Mouse (Mus musculus) forelimb bud, embryonic 11.5 days (tissue): ENCODE measurements at regions not wholly inside any gene's neighbourhood (a gene's known extent, or its start where the extent isn't known, plus 50 kb on each side); places are given as distances from the start of the nearest gene placed in this dataset.

Source experiments
- DNase-seq: peaks from one replicate; pipeline ENCODE4 v3.0.0-alpha.2; 2012; ENCODE audit warnings: low read depth, low spot score

DNA sequence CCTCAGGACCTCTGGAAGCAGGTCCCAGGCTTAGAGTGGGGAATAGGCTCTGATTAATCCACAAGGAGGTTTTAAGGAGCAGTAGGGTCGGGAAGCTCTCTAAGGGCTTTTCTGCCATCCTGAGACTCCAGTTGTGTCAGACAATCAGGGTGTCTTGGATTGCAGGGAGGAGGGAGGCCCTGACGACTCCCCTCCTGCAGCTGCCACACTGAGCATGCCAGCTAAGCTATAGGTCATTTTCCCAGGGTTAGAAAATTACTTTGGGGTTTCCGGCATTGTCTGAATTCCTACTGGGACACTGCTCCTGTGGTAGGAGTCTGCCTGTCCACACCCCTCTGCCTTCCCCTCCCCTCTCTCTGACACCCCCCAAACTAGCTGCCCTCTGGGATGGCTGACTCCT is 120.8 kb downstream of the Pja1 start:
- DNase-seq: no peak

DNA sequence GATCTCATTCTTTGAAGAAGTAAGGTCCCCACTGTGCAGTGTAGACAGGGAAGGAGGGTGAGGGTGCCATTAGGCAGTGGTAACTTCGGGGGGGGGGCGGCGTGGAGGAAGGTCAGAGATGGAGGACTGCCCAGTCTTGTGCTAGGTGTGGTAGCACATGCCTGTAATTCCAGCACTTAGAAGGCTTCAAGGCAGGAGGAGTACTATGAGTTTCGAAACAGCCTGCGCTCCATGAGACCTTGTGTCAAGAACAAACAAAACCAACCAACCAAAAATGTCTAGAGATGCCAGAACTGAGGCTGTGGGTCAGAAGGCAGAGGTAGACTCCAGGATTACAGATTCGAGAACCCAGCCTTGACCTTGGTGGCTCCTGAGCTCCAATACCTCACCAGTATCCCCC is 130.8 kb downstream of the Pja1 start:
- no peak for DNase-seq

DNA sequence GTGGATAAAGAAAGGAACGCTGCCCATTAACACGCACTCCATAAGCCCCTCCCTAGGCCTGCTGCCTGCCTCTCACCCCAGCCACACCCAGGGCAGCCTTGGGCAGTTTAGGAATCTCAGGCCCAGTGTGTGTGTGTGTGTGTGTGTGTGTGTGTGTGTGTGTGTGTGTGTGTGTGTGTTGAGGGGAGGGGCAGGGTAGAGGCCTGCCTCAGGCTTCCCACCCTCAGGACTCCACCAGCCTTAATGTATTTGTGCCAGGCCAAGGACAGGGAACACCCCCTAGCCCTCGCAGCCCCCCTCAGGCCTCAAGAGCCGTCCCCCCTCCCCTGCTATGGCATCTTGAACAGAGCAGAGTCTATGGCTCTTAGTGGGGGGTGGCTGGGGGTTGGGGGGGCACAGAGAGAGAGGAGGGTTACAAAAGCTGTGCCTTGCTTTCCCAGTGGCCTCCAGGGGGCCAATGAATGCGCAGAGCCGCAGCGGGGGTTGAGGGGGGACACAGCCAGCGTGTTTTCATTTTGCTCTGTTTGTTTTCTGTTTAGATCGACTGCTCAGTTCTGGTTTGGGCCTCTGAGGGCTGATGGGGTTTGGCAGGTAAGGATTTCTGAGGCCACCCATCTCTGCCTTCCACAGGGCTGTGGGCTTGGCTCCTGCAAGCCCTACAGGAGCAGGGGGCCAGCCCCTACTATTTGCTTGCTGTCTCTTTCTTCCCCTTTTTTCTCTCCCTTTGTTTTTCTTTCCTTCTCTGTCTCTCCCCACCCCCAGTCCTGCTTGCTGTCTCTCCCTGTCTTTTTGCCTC is 131.8 kb downstream of the Pja1 start:
- DNase-seq: no peak

DNA sequence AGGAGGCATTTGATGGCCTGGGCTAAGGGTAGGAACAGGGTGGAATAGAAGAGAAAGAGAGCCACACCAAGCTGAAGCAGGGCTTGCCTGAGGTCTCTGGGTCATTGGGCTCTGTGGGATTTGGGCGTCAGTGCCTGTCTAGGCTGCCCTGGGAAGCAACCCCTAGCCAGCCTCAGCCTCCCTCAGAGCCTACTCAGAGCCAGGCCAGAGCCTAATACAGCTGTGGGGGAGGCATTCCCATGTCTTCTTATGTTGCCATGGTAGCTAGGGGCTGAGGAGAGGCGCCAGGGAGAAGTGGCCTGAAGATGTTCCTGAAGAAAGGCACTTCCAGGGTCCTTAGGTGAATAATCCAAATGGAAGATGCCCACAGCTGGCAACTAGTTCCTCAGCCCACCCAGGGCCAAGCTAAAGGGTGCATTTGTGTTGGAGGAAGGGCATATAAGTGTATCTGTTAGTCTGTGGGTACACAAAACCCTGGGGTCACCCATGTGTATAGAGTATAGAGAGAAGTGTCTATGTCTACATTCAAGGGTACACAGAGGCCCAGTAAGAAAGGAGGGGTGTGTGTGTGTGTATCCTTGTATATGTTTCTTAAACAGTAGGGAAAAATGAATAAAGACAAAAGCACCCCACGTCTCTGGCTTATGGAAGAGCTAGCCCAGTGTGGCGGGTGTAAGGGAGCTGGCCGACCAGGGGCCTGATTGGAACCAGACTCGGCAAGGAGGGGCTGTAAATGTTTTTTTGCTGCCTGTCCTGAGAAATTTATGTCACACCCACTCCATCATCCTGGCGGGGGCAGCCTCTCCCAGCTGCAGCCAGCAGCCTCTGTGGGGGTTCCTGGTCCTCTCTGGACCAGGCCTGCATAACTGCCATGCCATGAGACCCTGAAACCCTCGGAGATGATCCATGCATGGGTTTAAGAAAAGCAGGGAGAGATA is 134.2 kb downstream of the Pja1 start:
- peak; percentile 66 for DNase-seq

DNA sequence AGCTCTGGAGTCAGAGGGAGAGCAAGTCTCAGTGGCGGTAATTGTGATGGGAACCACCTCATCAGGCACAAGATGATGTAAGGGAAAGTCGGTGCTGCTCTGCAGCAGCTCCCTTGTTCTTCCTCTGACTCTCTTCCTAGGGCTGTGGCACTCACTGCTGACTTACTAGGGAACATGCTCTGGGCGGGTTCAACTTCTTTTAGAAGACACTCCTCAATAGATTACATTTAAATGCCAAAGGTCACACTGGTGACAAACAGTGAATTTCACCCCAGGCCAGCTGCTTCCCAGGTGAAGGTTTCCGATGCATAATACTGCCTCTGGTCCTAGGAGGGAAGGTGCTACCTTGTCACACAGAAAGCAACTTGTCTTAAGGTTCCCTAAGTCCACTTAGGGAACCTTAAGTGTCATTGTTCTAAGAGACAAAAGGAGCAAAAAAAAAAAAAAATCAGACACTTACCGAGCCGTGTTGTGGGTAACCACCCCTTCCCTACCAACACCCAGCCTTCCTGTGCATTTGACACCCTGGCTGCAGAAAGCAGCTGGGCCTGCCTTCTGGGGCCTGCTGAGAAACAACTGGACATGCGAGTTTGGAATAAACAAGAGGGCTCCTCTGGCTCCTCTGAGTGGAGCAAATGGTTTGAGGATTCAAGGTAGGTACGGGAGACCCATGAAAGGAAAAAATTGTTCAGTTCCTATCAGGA is 135.0 kb downstream of the Pja1 start:
- DNase-seq: no peak

DNA sequence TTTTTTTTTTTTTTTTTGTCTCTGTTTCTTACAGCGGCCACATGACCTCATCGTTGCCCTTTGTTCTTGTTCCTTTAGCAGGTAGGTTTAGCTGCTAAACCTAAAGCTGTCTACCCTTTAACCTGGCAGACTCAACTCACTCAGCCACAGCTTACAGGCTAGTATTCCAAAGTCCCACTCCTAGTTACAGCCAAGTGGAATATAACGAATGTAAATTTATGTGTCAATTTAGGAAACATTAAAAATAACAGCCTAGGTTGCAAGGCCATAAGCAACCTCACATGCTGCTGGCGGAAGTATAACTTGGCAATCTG is 138.7 kb downstream of the Pja1 start:
- DNase-seq: no peak

DNA sequence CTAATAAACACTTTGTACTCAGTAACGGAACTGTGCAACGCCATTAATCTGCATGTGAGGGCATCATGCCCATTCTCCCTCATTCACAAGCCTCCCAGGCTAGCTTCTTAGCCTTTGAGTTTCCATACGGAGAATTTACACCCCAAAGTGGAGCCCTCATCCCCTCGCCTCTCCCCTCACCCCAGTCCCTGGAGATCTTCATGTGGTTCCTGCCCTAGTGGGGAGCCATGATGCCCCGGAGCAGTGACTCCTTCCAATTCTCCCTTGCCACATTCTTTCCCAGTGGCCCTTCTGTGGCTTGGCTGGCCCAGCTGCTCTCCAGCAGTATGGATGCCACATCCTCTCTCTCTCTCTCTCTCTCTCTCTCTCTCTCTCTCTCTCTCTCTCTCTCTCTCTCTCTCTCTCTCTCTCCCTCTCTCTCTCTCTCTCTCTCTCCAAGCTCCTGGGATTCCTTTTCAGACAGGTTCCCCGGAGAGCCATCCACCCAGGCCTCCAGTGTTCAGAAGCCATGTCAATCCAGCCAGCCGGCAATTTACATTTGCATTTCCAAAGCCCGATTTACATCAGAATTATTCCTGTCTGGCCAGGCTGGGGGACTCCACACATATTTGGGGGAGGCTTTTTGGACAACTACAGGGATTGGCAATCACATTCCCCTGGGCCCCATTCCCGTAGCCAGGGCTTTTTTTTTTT is 139.2 kb downstream of the Pja1 start:
- DNase-seq: no peak

DNA sequence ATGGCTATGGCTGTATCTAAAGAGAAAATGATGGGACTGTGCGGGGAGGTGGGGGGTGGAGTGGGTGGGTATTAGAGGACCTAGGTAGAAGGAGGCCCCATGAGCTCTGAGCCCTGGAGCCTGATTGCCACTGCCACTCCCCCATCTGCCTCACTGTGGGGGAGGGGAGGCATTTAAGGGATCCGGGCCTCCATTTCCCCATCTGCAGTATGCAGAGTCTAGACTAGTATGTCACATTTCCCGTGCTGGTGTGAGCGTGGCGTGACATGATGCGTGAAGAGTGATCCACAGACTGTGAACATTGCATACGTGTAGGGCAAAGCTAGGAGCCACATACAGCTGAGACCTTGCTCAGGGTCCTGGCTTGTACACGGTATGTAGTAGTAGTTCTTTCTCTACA is 140.7 kb downstream of the Pja1 start:
- DNase-seq: no peak

DNA sequence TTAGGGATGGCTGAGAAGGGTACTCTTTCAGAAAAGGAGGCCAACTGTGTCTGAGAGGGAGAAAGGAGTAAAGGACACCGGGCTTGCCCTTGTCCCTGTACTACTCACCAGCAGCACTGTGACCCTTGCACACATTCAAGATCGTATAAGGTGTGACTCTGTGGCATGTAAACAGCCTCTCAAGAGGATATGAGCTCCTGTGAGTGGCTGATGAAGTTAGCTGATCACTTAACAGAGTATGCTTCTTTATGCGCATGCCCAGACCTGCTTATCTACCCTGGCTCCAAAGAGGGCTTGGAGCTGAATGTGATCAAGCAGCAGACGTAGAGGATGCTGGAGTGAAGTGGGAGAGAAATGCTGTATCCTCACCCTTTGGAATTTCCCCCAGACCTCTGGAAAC is 142.5 kb downstream of the Pja1 start:
- DNase-seq: no peak

DNA sequence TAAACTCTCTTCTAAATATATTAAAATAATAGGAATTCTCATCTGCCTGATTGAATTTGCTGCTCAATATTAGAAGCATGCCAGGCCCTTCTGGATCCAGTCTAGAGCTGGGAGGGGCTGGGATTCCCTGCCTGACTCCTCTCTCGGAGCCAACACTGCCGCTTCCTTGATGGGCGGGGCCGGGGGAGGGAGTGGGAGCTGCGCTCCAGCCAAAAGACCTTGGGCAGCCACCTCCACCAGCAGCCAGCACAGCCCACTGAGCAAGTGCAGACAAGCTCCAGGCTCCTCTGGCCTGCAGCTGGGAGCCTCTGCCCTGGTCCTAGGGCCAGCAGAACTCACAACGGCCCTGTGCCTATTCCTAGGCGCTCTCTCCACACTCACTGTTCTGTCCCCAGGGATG is 144.9 kb downstream of the Pja1 start:
- DNase-seq: no peak

DNA sequence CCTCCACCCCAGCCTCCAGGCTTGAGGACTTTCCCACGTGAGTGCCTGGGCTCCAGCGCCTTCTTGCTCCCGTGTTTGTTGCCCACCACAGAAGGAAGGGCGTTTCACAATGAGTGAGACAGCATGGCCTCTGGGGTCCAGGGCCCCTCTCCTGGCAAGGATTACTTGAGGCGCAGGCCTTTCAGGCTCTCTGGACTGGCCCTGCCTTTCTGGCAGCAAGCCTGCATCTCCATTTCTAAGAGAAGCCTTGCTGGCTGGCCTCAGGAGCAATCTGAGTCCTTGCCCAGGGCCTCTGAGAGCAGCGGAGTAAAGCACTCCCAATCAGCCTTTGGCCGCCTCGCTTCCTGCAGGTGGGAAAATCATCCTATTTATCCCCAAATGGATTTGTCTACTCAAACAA is 145.6 kb downstream of the Pja1 start:
- no peak for DNase-seq

DNA sequence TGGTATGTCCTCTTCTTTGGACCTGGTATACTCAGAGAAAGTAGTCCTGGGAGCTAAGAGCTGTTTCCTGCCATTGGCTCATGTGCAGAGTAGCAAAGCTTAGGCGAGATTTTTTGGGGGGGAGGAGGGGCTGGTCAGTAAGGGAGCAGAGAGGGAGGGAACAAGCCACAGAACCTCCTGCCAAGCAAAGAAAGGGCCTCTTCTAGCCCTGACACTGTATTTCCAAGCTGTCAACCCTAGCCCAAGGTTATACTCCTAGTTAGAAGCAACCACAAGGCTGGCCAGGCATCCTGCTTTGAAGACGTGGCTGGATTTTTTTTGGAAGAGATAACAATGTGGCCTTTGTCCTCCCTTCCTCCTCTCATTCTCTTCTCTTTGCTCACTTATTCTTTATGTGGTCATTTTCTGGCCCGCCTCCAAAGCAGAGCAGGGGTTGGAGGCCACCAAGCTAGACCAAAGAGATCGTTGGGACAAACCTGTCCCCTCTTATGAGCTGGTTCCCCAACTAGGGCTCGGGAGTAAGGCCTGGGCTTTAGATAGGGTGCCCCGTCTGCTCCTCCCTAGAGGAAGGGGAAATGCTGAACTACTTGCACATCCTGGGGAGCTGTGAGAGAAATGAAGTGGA is 146.4 kb downstream of the Pja1 start:
- DNase-seq: no peak

DNA sequence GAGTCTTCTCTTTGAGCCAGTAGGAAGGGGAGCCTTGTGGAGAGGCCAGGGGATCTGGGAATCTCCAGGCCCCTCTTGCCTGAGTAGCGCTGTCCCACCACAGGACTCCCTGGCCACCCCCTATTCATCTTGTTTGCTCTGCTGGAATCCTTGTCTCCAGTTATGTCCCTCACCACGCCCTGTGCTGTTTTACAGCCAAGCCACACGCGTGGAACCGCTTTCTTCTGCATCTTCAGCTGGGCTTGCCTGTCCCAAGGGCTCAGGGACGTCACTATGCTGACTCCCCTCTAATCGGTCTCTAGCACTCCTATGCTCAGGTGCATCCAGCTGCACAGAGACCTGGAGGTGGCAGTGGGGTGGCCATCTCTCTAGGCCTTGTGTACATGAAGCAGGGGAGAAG is 151.3 kb downstream of the Pja1 start:
- no peak for DNase-seq

DNA sequence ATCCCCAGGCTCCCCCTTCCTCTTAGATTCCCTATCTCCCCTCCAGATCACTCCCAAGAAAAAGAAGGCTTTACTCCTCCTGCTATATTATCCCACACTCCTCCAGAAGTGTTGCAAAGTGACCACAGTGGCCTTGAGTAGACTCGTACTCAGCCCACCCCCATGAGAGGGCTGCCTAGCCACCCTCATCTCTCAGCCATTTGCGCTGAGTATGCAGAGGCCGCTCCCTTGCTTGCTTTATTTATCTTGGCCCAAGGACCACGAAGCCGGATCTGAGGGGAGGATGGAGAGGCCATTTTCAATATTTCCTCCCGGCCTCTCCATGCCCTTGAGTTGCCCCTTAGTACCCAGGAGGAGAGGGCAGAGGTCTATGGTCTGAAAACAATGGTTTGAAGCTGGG is 151.9 kb downstream of the Pja1 start:
- DNase-seq: no peak

DNA sequence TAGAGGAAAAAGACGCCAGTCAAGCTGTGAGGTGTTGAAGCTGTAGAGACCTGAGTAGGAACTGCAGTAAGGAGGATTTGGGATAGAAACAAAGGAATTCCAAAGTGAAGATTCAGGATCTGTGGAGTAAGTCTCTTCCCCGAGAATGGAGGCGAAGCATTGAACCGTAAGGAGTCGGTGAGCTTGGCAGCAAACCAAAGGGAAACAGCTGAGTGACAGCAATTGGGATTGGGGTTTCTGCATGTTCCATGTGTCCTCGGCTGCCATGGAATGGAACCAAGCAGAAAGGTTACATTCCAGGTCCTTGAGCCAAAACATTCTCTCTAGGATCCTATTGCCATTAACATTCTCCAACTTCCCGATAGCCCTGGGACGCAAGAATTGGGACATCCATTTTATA is 152.9 kb downstream of the Pja1 start:
- DNase-seq: no peak

DNA sequence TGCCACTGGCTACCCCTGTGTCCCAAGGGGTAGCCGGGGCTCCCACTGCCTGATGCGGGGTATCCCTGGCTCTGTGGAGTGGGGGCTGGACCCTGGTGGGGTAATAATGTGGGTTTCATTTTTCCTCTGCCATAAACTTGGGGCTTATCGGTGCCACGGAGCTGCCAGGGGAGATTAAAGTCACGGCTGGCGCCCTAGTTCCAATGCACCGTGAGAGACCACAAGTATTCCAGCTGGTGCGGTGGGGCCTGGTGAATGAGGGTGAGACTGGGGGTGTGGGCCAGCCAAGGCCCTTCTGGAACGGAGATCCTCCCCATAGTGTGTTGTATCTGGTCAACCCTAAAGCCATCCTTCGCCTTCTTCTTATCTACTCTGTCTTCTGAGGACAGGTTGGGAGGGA is 153.3 kb downstream of the Pja1 start:
- no peak for DNase-seq

DNA sequence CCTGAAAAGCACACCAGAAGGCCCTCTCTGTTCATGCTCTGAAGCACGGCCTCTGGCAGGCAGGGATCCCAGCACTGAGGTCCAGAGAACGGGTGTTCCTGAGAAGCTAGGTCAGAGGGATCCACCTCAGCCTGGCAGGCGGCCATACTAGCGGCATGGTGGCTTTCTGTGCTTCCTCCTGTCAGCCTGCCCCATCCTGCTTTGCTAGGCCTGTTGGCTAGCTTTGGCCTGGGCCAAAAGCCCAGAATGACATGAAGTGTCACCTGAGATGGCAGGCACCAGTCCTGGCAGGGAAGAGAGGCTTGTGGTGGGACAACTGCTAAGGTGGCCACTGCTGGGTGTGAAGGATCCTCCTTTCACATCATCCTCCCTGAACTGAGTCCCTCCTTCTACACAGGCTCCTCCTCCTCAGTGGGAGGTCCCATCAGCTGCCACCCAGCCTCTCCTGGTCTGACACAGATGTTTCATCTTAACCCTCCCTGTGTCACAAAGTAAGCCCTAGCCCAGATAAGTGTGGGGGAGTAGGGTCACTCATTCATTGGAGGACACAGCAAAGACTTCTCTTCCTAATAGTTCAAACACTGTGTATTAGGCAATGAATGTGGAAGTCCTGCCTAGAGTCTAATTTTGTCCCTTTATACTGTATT is 154.5 kb downstream of the Pja1 start:
- DNase-seq: no peak

DNA sequence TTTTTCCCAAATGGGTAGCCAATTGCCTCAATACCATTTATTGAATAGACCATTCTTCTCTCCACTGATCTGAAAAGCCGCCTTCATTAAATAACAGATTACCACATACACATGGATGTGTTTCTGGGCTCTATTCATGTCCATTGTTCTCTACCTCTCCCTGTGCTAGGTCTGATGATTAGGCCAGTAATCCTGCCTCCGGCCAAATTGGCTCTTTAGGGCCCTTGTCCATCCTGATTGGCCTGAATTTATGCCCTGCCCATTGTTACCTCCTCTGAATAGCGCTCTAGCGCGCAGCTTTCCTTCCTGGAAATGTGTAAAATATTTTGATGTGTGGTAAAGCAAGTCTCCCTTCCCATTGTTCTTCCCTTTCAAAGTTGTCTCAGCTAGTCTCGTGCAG is 163.2 kb downstream of the Efnb1 start:
- DNase-seq: no peak

DNA sequence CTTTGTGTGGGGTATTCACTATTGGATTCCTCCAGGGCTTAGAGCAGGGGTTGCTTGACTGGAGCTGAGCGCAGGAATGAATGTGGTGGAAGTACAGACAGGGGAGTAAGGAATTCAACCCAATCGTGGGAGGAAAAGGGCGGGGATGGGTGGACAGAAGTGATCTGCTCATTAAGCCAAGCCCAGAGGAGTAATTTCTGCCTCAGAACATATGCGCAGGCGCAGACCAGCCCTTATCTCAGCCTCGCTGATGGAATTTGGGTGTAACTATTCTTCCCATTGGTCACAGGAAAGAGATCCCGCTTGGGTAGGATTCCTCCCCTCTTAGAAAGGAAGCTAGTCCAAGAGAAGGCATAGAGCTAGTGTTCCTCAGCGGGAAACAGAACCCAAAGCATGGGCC is 158.8 kb downstream of the Efnb1 start:
- DNase-seq: no peak

DNA sequence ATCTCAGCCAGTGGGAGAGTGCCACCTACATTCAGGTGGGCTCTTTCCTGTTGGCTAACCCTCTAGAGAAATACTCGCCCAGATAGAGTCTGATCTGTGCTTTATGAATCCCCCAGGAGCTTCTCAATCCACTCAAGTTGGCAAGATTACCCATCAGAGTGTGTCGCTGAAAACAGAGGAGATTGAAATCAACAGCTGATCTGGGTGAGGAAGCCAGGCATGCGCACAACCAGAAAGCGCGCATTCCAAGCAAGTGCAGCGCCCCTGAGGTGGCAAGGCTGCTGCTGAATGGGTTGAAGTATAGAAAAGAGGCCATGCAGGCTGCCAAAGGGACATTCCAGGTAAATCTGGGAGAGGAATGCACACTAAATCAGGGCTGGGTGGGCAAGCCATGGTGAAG is 158.0 kb downstream of the Efnb1 start:
- no peak for DNase-seq

DNA sequence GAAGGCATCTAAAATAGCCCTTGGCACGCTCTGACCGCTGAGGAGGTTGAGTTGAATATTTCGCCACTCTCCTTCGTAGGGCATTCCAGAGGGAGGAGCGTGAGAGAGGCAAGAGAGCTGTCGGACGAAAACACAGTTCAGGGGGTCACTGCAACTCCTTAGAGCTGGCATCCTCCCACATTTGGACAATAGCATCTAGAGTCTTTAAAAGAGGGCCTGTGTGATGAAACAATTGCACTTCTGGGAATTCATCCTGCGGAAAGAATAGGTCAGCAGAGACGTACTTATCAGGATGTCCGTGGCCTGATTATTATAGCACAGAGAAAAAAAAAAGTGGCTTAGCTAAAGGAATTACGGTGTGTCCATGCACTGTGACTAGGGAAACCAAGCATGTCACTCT is 156.8 kb downstream of the Efnb1 start:
- DNase-seq: no peak
